Mouse (Mus musculus) regulatory T cell (primary cell): ENCODE measurements around the gene Mras.

Experiments used
- in situ Hi-C: fragments of 300-600 bp; cut with MboI, MseI; formaldehyde crosslinking; loops from one replicate; pipeline ENCODE4 v1.15.1; 2025; ENCODE audit warnings: high pct_unique_total_duplicates

Mras gene

DNA sequence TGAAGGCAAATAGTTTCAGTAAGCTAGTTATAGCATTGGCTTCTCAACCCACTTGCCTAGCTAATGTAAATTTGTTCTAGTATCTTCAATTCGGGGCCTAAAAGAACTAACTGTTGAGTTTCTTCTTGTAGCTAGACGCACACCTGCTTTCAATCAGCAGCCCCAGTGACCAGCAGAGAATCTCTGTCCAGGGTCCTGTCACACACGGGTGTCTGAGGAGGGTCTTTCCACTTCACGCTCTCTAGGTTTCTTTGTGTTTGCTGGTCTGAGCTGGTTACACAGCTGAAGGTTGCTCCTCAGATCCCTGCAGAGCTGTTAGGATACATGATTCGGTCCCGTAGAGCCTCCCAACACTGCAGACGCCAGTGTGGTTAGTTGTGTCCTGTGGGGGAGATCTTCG, 74.1 kb downstream of the Mras start:
- in situ Hi-C loops = loop anchor here (25.0 kb wide), 1 partner anchor 726 kb away; no protein-coding TSS in a partner anchor

DNA sequence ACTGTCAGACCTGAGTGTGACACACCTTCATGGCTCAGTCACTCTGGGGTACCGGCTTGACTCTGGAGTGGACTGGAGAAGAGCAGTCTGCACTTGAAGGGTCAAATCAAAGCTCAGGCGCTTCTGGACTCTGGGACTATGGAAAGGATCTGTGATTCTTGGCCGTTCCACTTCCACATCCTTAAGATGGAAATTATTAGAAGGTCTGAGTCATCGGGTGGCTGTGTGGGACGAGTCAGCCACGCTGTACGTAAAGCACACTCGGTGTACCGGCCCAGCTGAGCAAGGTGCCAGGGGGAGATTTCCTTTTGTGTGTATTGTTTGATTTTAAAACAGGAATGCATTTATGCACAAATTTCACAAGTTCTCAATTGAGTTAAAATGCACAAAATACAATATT, 75.2 kb downstream of the Mras start:
- in situ Hi-C loops = loop anchor here (25.0 kb wide), 1 partner anchor 725 kb away; no protein-coding TSS in a partner anchor

DNA sequence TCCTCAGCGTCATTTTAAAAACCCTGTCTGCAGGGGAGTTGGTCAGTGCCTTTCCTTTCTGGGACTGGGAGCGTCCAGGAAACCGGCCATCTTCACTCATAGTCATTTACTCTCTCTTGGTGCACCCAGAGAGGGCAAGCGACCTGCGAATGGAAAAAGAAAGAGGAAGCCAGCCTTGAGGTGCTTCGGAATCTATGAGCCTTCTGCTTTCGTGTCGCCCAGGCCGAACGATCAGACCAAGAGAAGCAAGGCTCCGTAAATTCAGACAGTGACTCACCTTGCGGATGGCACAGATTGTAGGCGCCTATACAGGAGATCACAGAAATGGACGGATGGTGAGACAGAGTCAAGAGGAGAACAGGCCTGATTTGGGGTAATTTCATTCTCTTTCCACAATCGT, 78.2 kb downstream of the Mras start:
- in situ Hi-C loops = loop anchor here (25.0 kb wide), 1 partner anchor 722 kb away; no protein-coding TSS in a partner anchor

DNA sequence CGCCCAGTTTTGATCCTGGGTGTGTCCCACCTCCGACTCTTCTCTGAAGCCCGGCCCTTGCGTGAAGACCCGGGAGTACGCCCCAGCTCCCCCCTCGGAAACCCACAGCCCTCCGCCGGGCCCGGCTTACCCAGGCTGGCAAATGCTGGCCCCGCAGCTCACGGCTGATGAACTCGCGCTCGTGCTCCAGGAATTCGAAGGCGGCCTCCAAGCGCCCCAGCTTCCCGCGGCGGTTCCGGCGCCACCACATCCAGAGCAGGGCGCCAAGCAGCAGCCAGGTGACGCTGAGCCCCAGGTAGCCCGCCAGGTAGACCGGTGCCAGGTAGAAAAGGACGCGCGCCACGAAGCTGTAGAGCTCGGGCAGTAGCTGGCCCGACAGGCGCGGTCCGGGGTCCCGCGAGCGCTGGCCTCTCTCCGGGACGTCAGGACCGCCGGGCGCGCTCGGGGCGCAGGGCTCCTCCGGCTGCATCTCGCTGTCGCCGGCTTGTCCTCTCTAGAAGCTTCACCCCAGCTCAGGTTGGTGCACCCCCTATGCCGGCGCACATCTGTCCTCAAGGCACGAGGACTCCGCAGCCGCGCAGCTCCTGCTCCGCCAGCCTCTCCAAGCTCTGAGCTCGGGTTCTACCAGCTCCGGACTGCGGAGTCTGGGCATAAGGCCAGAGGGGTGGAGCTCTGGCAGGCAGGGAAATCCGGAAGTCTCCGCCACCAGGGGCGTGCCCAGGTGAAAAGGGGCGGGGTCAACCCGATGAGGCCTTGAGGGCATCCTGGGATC, 79.1 kb downstream of the Mras start, which contains the start of gene Esyt3:
Esyt3 (minus strand) TSS at position 637 of the 772 bp plus-strand sequence.
- in situ Hi-C loops = loop anchor here (25.0 kb wide), 1 partner anchor 721 kb away; no protein-coding TSS in a partner anchor

DNA sequence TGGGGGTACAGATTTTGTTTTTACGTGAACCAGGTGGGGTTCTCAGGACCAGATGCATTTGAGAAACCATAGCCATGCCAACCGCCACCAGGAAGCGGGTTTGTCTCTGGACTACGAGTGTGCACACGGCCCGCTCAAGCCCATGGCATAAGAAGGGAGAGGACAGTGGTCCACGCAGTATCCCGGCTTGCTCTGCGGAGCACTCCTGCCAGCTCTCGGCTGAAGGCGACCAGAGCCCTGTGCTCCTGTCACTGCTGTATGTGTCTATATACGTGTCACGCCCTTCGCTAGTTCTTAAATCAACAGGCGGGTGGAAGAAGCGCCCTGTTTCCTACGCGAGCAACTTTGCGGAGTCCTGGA, 79.6 kb downstream of the Mras start:
- in situ Hi-C loops = loop anchor here (25.0 kb wide), 1 partner anchor 720 kb away; no protein-coding TSS in a partner anchor

DNA sequence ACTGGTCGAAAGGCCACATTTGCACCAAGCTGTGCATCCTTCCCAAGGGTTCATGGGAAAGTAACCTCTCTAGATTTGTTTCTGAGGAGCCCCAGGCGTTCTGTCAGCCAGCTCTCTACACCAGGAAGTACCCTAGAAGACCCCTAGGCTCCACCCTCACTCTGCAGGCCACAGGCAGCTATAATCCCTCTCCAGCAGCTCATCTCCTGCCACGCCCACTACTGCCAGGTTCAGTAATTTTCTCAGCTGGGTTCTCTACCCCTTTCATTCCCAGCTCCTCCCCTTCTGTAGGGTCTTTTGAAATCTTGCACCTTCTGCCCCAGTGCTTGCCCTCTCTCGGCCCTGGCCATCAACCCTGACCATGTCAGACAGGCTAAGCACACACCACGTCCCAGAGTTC, 81.2 kb downstream of the Mras start:
- in situ Hi-C loops = loop anchor here (25.0 kb wide), 1 partner anchor 719 kb away; no protein-coding TSS in a partner anchor

DNA sequence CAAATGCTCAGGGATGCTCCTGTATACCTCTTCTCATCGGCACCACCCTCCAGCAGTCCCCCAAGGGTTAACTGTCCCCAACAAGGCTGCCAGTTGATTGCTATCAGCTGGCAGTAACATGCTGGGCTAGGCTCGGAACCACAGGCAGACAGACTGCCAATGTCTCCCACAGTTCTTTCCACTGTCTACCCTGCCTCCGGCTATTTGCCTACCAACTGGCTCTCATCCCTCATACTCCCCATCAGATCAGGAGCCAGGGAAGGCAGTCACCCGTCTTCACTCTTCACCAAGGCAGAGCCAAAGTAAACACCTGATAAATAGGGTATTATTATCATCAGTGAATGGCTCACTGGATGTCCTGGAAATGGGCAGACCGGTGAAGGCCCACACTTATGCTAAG, 82.4 kb downstream of the Mras start:
- in situ Hi-C loops = loop anchor here (25.0 kb wide), 1 partner anchor 717 kb away; no protein-coding TSS in a partner anchor

DNA sequence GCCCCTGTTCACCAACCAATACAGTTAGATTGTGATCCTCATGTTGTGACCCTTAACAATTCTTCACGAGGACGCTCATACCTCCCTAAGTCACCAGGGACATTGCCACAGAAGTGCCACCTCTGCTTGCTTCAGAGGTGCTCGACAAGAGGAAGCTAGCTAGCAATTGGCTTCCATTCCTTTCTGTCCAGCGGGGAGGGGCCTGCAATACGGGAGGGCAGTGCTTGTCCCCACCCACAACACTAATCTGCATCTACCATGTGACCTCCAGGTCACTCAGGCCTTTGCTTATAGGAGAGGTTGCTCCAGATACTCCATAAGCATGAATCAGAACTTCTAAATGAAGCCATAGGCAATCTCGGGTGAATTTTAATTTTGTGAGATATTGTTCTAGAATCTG, 83.8 kb downstream of the Mras start:
- in situ Hi-C loops = loop anchor here (25.0 kb wide), 1 partner anchor 716 kb away; no protein-coding TSS in a partner anchor

DNA sequence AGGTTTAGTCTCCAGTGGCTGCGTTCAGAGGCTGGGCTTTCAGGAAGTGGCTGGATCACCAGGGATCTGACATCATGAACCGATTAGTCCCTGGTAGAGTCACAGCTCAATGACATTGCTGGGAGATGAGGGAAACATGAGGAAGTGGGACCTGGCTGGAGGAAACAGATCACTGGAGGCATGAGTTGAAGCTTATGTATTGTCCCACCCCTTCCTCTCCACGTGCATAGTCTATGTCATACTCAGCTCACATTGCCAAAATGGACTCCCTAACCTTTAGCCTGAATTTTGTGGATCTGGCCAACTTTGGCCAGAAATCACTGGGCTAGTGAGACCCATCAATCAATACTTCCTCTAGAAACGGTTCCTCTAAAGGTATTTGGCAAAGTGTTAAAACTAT, 84.2 kb downstream of the Mras start:
- in situ Hi-C loops = loop anchor here (25.0 kb wide), 1 partner anchor 716 kb away; no protein-coding TSS in a partner anchor

DNA sequence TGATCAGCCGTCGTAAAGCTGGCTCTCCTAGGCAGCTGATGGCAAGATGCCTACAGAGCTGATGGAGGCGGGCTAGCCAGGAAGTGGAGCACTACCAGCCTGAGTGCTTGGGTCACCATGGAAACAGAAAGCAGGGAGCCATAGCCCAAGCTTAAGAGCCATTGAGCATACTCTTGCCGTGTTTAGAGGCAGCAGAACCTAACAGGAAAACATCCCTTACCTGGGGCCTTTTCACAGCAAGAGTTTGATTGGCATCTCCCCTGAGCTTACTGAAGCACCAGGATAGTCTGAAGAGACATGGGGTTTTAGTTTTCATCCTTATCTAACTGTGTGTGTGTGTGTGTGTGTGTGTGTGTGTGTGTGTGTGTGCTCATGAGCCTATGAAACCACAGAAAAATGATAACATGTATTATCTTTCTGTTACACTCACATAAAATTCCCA, 91.8 kb downstream of the Mras start:
- in situ Hi-C loops = no loop called here

DNA sequence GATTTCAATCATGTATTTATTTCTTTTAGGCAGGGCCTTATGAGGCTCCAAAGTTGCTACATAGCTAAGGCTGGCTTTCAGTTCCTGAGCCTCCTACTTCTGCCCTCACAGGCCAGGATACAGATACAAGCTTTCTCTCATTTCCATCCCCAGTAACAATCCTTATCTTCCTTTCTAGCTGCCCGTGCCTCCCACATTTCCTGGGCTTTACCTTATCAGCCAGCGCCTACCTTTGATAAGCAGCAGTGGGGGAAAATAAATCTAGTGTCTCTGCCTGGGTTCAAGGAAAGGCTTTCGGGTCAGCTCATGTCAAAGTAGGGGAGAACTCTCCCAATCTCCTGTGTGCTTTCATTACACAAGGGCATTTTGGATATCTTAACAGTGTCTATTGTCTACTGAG, 95.6 kb downstream of the Mras start:
- in situ Hi-C loops = no loop called here

DNA sequence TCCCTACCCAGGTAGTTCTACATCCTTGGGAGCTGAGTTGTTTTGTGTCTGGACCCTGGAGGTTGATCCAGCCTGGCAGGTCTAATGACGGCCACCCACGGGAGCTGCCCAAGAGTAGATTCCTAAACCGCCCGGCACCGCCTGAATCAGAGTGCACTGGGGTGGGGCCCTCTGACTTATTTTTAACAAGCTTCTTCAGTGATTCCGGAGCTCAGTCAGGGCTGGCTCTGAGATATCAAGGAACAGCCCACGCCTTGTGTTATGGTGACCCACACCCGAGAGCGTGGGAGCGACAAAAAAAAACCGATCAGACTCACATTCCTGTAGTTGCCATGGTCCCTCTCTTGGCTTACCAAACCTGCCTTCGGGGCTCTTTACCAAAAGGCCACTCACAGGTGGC, 97.1 kb downstream of the Mras start:
- in situ Hi-C loops = no loop called here

DNA sequence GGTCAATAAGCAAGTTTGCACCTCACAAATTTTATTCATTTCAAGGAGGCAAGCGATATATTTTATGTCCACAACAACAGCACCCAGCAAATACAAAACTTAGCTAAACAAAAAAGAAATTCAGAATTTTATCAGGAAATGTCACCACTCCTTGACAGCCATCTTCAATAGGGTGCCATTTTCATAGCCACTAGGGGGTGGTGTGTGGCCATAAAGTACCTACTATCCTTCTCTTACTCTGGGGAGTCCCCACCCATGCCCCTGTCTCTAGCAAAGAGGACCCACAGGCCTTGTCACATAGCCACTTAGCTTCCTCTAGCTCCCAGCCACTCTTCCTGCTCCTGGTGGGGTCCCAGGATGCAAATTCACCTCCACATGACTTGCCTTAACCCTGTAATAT, 98.0 kb downstream of the Mras start:
- in situ Hi-C loops = no loop called here

DNA sequence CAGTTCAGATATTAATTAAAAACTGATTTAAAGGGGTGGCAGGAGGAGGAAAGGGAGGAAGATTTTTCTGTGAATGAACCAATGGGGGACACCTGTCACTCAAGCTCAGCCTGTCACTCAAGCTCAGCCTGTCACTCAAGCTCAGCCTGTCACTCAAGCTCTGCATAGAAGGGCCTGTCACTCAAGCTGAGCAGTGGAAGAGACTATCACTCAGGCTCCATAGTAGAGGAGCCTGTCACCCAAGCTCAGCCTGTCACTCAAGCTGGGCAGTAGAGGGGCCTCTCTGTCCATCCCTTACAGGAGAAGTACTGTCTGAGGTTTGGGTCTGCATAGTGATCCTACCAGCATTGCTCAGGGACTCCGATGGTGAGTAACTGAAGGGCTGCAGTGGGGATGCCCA, 98.9 kb downstream of the Mras start:
- in situ Hi-C loops = no loop called here

DNA sequence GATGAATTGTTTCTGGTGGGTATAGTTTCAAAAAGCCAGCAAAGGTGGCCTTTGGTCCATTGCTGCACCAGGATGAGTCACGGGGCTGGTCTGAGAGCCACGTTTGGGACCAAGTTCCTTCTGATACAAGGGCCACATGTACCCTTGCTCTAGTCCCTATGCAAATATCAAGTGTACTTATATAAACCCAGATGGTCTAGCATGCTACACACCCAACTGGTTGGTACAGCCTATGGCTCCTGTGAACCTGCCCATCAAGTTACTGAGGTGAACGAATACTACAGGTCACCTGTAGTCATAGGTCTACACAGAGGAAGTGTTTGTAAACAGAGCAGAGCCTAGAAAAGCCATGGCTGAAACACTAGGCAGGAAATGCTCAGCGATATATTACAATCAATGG, 100.6 kb downstream of the Mras start:
- in situ Hi-C loops = no loop called here
